Mouse (Mus musculus) common myeloid progenitor, adult 5-6 weeks (primary cell): Measurements from ENCODE around the gene Larp6. TPM values are rescaled to one million over a fixed set of nuclear protein-coding genes. Genes with fewer than 3 reads are reported as not detected.

Source experiments
- ATAC-seq: replicated peaks from 2 replicates; pipeline ENCODE4 v1.8.0; 2016; ENCODE audit warnings: low read depth, mild to moderate bottlenecking, moderate TSS enrichment, inconsistent platforms; ENCODE audit not compliant: poor library complexity, severe bottlenecking
- total RNA-seq: library from RNA; stranded (forward); fragments of 200-1000, 187-1606 nt; gene quantifications from 2 replicates; pipeline ENCODE4 v1.2.3, GENCODE M21; 2017

The Larp6 gene
- not detected in 2 replicates for total RNA-seq

- ATAC-seq, result no peak
Observed at GRCm38 (mm10) chr9:60712771-60713541, at the start of gene Larp6. Gene Larp6, plus strand, starts transcription at chr9:60712989.

GRCm38 (mm10) chr9:60664385-60664784, 48.4 kb upstream of the Larp6 start:
- ATAC-seq, result no peak

GRCm38 (mm10) chr9:60664866-60665265, 47.9 kb upstream of the Larp6 start:
- no peak for ATAC-seq

- no peak for ATAC-seq
Observed at GRCm38 (mm10) chr9:60665535-60665934, 47.3 kb upstream of the Larp6 start.

GRCm38 (mm10) chr9:60668886-60669285, 43.9 kb upstream of the Larp6 start:
- ATAC-seq, result no peak

GRCm38 (mm10) chr9:60672568-60672967, 40.2 kb upstream of the Larp6 start:
- ATAC-seq, result no peak

- no peak for ATAC-seq
Observed at GRCm38 (mm10) chr9:60674780-60675179, 38.0 kb upstream of the Larp6 start.

- ATAC-seq, result no peak
Observed at GRCm38 (mm10) chr9:60676429-60676828, 36.4 kb upstream of the Larp6 start.

GRCm38 (mm10) chr9:60678913-60679312, 33.9 kb upstream of the Larp6 start:
- no peak for ATAC-seq

GRCm38 (mm10) chr9:60681005-60681404, 31.8 kb upstream of the Larp6 start:
- no peak for ATAC-seq

GRCm38 (mm10) chr9:60682753-60683152, 30.0 kb upstream of the Larp6 start:
- ATAC-seq, result no peak

- peak; percentile 53 for ATAC-seq
Observed at GRCm38 (mm10) chr9:60687415-60687814, 25.4 kb upstream of the Larp6 start.

GRCm38 (mm10) chr9:60687891-60688324, 24.9 kb upstream of the Larp6 start, which contains the start of gene Lrrc49:
Gene Lrrc49, minus strand, starts transcription at chr9:60688158.
- ATAC-seq, result peak; percentile 95

GRCm38 (mm10) chr9:60692624-60693023, 20.2 kb upstream of the Larp6 start:
- ATAC-seq, result no peak

- no peak; the same call in 1 of the 2 replicates for ATAC-seq
Observed at GRCm38 (mm10) chr9:60693986-60694385, 18.8 kb upstream of the Larp6 start.

- no peak for ATAC-seq
Observed at GRCm38 (mm10) chr9:60696271-60696985, 16.4 kb upstream of the Larp6 start.

GRCm38 (mm10) chr9:60699581-60700231, 13.1 kb upstream of the Larp6 start:
- no peak for ATAC-seq

- ATAC-seq, result no peak
Observed at GRCm38 (mm10) chr9:60707594-60707993, 5.2 kb upstream of the Larp6 start.

- ATAC-seq, result no peak
Observed at GRCm38 (mm10) chr9:60708606-60709005, 4.2 kb upstream of the Larp6 start.

- no peak for ATAC-seq
Observed at GRCm38 (mm10) chr9:60709721-60710120, 3.1 kb upstream of the Larp6 start.

- no peak for ATAC-seq
Observed at GRCm38 (mm10) chr9:60712011-60712410, 778 bp upstream of the Larp6 start.
